Mouse (Mus musculus) cortical plate, adult 2 months (tissue): ENCODE data around the gene Lrrc20.
"Not testable (repeated sequence)": the region's sequence is repeated elsewhere in the genome, so short reads cannot be mapped to it uniquely, and the experiment has no call there.

Experiments
- CTCF ChIP-seq: fragments of 200-500 bp; IDR thresholded peaks from 2 replicates; pipeline ENCODE4 v1.5.1; 2011; ENCODE audit warnings: mild to moderate bottlenecking, control low read depth, low read length; ENCODE audit not compliant: insufficient read depth; ENCODE audit errors: extremely low read depth
- POLR2A ChIP-seq: fragments of 200-500 bp; IDR thresholded peaks from 2 replicates; pipeline ENCODE4 v1.6.1; 2011; ENCODE audit warnings: mild to moderate bottlenecking, low read length, control low read depth; ENCODE audit not compliant: insufficient read depth; ENCODE audit errors: extremely low read depth

DNA sequence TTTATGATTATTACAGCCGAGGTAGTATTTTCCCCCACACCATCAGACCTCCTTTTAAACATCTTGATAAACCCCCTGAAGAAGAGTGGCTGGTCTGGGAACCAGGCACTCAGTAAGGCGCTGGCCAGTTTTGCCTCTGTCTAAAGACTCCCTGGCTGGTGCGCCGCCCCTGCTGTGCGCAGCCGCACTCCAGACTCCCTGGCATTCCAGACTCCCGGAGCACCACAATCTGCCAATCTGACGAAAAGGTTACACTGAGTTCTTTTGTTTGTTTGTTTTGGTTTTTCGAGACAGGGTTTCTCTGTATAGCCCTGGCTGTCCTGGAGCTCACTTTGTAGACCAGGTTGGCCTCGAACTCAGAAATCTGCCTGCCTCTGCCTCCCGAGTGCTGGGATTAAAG lies 129.8 kb downstream of the Lrrc20 start:
- TF ChIP-seq CTCF, POLR2A: not testable (repeated sequence)
